Mouse (Mus musculus): Measurements from ENCODE around the gene Gm13199. TPM values are rescaled to one million over a fixed set of nuclear protein-coding genes. Genes with fewer than 3 reads are reported as not detected.

Gene Gm13199
- 2.2 and 2.5 TPM in 2 replicates for polyA plus RNA-seq (2014; fragmentation: Nextera tagmentation; extraction: Ambion mirVana)

GRCm38 (mm10) chr2:5862834-5863233, at the start of gene Gm13199:
Gene Gm13199, minus strand, starts transcription at chr2:5862934.
- Histone ChIP-seq H3K9me3 (ENCODE audit: control insufficient read depth, low read length) (no peaks in the 10 kb centered on the region), H3K27ac (ENCODE audit: low read depth, low read length) (no peak within 1 kb of the TSS), H3K9ac (ENCODE audit: low read length) (no peak within 1 kb of the TSS), H3K36me3 (ENCODE audit: control insufficient read depth, insufficient read depth, low read length) (peaks cover 14% of the 10 kb centered on the region), H3K4me2 (no peak within 1 kb of the TSS), H3K4me1 (ENCODE audit: control insufficient read depth, insufficient read depth, low read length) (no peaks in the 10 kb centered on the region), H3K4me3 (ENCODE audit: low read depth, low read length) (no peak within 1 kb of the TSS), H3K27me3 (ENCODE audit: control insufficient read depth, insufficient read depth, low read length) (no peaks in the 10 kb centered on the region)
- 94% methylated on average over 3 of the region's 3 CpGs for WGBS
- DNase-seq (ENCODE audit: low spot score, missing footprints) (no peak), ATAC-seq (ENCODE audit: low FRiP score) (no peak)

- H3K4me2 ChIP-seq = no peak overlapping the region
- WGBS = 75% methylated on average over 16 of the region's 16 CpGs
- no peaks in the 10 kb centered on the region for H3K4me1 ChIP-seq (ENCODE audit: control insufficient read depth, insufficient read depth, low read length)
- no peaks in the 10 kb centered on the region for H3K27me3 ChIP-seq (ENCODE audit: control insufficient read depth, insufficient read depth, low read length)
- ATAC-seq (ENCODE audit: low FRiP score) (no peak), DNase-seq (ENCODE audit: low spot score, missing footprints) (no peak)
- no peak overlapping the region for H3K27ac ChIP-seq (ENCODE audit: low read depth, low read length)
- no peak overlapping the region for H3K9ac ChIP-seq (ENCODE audit: low read length)
- no peak overlapping the region for H3K4me3 ChIP-seq (ENCODE audit: low read depth, low read length)
- H3K36me3 ChIP-seq (ENCODE audit: control insufficient read depth, insufficient read depth, low read length) = peaks cover 2% of the 10 kb centered on the region; the same call in 1 of the 2 replicates
- H3K9me3 ChIP-seq (ENCODE audit: control insufficient read depth, low read length) = no peaks in the 10 kb centered on the region
These were observed 48.7 kb upstream of the Gm13199 start for GRCm38 (mm10) chr2:5911282-5911965.

- H3K36me3 ChIP-seq (ENCODE audit: control insufficient read depth, insufficient read depth, low read length) = peaks cover 2% of the 10 kb centered on the region; the same call in 1 of the 2 replicates
- no peak overlapping the region for H3K4me2 ChIP-seq
- no peaks in the 10 kb centered on the region for H3K9me3 ChIP-seq (ENCODE audit: control insufficient read depth, low read length)
- H3K4me1 ChIP-seq (ENCODE audit: control insufficient read depth, insufficient read depth, low read length) = no peaks in the 10 kb centered on the region
- H3K4me3 ChIP-seq (ENCODE audit: low read depth, low read length) = no peak overlapping the region
- no peak for ATAC-seq (ENCODE audit: low FRiP score)
- no peak overlapping the region for H3K9ac ChIP-seq (ENCODE audit: low read length)
- DNase-seq (ENCODE audit: low spot score, missing footprints) = peak; percentile 89
- no peaks in the 10 kb centered on the region for H3K27me3 ChIP-seq (ENCODE audit: control insufficient read depth, insufficient read depth, low read length)
- H3K27ac ChIP-seq (ENCODE audit: low read depth, low read length) = no peak overlapping the region
- 53% methylated on average over 3 of the region's 3 CpGs for WGBS
These were observed 43.9 kb upstream of the Gm13199 start for GRCm38 (mm10) chr2:5906625-5907024.

GRCm38 (mm10) chr2:5906092-5906491, 43.4 kb upstream of the Gm13199 start:
- H3K4me3 ChIP-seq (ENCODE audit: low read depth, low read length) = no peak overlapping the region
- peaks cover 2% of the 10 kb centered on the region; the same call in 1 of the 2 replicates for H3K36me3 ChIP-seq (ENCODE audit: control insufficient read depth, insufficient read depth, low read length)
- no peaks in the 10 kb centered on the region for H3K27me3 ChIP-seq (ENCODE audit: control insufficient read depth, insufficient read depth, low read length)
- H3K9me3 ChIP-seq (ENCODE audit: control insufficient read depth, low read length) = no peaks in the 10 kb centered on the region
- H3K27ac ChIP-seq (ENCODE audit: low read depth, low read length) = no peak overlapping the region
- 81% methylated on average over 5 of the region's 5 CpGs for whole genome bisulfite sequencing
- H3K4me1 ChIP-seq (ENCODE audit: control insufficient read depth, insufficient read depth, low read length) = no peaks in the 10 kb centered on the region
- no peak overlapping the region for H3K9ac ChIP-seq (ENCODE audit: low read length)
- no peak overlapping the region for H3K4me2 ChIP-seq
- DNase-seq (ENCODE audit: low spot score, missing footprints) (no peak), ATAC-seq (ENCODE audit: low FRiP score) (no peak)

- Histone ChIP-seq H3K9me3 (ENCODE audit: control insufficient read depth, low read length) (no peaks in the 10 kb centered on the region), H3K4me3 (ENCODE audit: low read depth, low read length) (no peak overlapping the region), H3K4me1 (ENCODE audit: control insufficient read depth, insufficient read depth, low read length) (no peaks in the 10 kb centered on the region), H3K27ac (ENCODE audit: low read depth, low read length) (no peak overlapping the region), H3K36me3 (ENCODE audit: control insufficient read depth, insufficient read depth, low read length) (peaks cover 2% of the 10 kb centered on the region; the same call in 1 of the 2 replicates), H3K4me2 (no peak overlapping the region), H3K9ac (ENCODE audit: low read length) (no peak overlapping the region), H3K27me3 (ENCODE audit: control insufficient read depth, insufficient read depth, low read length) (no peaks in the 10 kb centered on the region)
- ATAC-seq (ENCODE audit: low FRiP score) = no peak
- no peak for DNase-seq (ENCODE audit: low spot score, missing footprints)
- 60% methylated on average over 5 of the region's 5 CpGs for WGBS
These were observed 37.4 kb upstream of the Gm13199 start for GRCm38 (mm10) chr2:5900145-5900544.

- H3K9me3 ChIP-seq (ENCODE audit: control insufficient read depth, low read length) = no peaks in the 10 kb centered on the region
- peaks cover 3% of the 10 kb centered on the region; the same call in 1 of the 2 replicates for H3K36me3 ChIP-seq (ENCODE audit: control insufficient read depth, insufficient read depth, low read length)
- ATAC-seq (ENCODE audit: low FRiP score) = peak; percentile 100
- peak; percentile 100 for DNase-seq (ENCODE audit: low spot score, missing footprints)
- no peaks in the 10 kb centered on the region for H3K27me3 ChIP-seq (ENCODE audit: control insufficient read depth, insufficient read depth, low read length)
- peaks cover 3% of the 10 kb centered on the region for H3K4me1 ChIP-seq (ENCODE audit: control insufficient read depth, insufficient read depth, low read length)
- under 1% methylated on average over 62 of the region's 62 CpGs for WGBS
- H3K4me3 ChIP-seq (ENCODE audit: low read depth, low read length) = peak within 1 kb of the TSS; percentile 81
- H3K4me2 ChIP-seq = peak within 1 kb of the TSS; percentile 67
- H3K27ac ChIP-seq (ENCODE audit: low read depth, low read length) = peak within 1 kb of the TSS; percentile 77
- peak within 1 kb of the TSS; percentile 93 for H3K9ac ChIP-seq (ENCODE audit: low read length)
These were observed 32.3 kb upstream of the Gm13199 start, which contains the start of gene Sec61a2 for GRCm38 (mm10) chr2:5894843-5895570. Gene Sec61a2, minus strand, starts transcription at chr2:5895432.

- DNase-seq (ENCODE audit: low spot score, missing footprints) (peak; percentile 90), ATAC-seq (ENCODE audit: low FRiP score) (no peak)
- H3K27me3 ChIP-seq (ENCODE audit: control insufficient read depth, insufficient read depth, low read length) = no peaks in the 10 kb centered on the region
- H3K9ac ChIP-seq (ENCODE audit: low read length) = peak overlapping the region; percentile 93
- H3K9me3 ChIP-seq (ENCODE audit: control insufficient read depth, low read length) = no peaks in the 10 kb centered on the region
- no peak overlapping the region for H3K27ac ChIP-seq (ENCODE audit: low read depth, low read length)
- WGBS = 52% methylated on average over 11 of the region's 11 CpGs
- H3K36me3 ChIP-seq (ENCODE audit: control insufficient read depth, insufficient read depth, low read length) = peaks cover 3% of the 10 kb centered on the region; the same call in 1 of the 2 replicates
- peak overlapping the region; percentile 67 for H3K4me2 ChIP-seq
- peak overlapping the region; percentile 81 for H3K4me3 ChIP-seq (ENCODE audit: low read depth, low read length)
- peaks cover 3% of the 10 kb centered on the region for H3K4me1 ChIP-seq (ENCODE audit: control insufficient read depth, insufficient read depth, low read length)
These were observed 31.6 kb upstream of the Gm13199 start for GRCm38 (mm10) chr2:5894296-5894695.

- no peak overlapping the region for H3K27ac ChIP-seq (ENCODE audit: low read depth, low read length)
- peak; percentile 31 for DNase-seq (ENCODE audit: low spot score, missing footprints)
- 69% methylated on average over 2 of the region's 2 CpGs for WGBS
- H3K36me3 ChIP-seq (ENCODE audit: control insufficient read depth, insufficient read depth, low read length) = peaks cover 18% of the 10 kb centered on the region
- H3K4me1 ChIP-seq (ENCODE audit: control insufficient read depth, insufficient read depth, low read length) = peaks cover 3% of the 10 kb centered on the region
- H3K4me2 ChIP-seq = no peak overlapping the region
- no peak overlapping the region for H3K9ac ChIP-seq (ENCODE audit: low read length)
- no peaks in the 10 kb centered on the region for H3K27me3 ChIP-seq (ENCODE audit: control insufficient read depth, insufficient read depth, low read length)
- H3K4me3 ChIP-seq (ENCODE audit: low read depth, low read length) = no peak overlapping the region
- ATAC-seq (ENCODE audit: low FRiP score) = no peak
- no peaks in the 10 kb centered on the region for H3K9me3 ChIP-seq (ENCODE audit: control insufficient read depth, low read length)
These were observed 26.7 kb upstream of the Gm13199 start for GRCm38 (mm10) chr2:5889412-5889811.

GRCm38 (mm10) chr2:5888865-5889264, 26.1 kb upstream of the Gm13199 start:
- ATAC-seq (ENCODE audit: low FRiP score) = no peak
- no peaks in the 10 kb centered on the region for H3K27me3 ChIP-seq (ENCODE audit: control insufficient read depth, insufficient read depth, low read length)
- H3K27ac ChIP-seq (ENCODE audit: low read depth, low read length) = no peak overlapping the region
- no peak overlapping the region for H3K9ac ChIP-seq (ENCODE audit: low read length)
- 93% methylated on average over 5 of the region's 5 CpGs for WGBS
- H3K4me1 ChIP-seq (ENCODE audit: control insufficient read depth, insufficient read depth, low read length) = no peaks in the 10 kb centered on the region
- no peak overlapping the region for H3K4me3 ChIP-seq (ENCODE audit: low read depth, low read length)
- peaks cover 18% of the 10 kb centered on the region for H3K36me3 ChIP-seq (ENCODE audit: control insufficient read depth, insufficient read depth, low read length)
- DNase-seq (ENCODE audit: low spot score, missing footprints) = no peak
- H3K9me3 ChIP-seq (ENCODE audit: control insufficient read depth, low read length) = no peaks in the 10 kb centered on the region
- no peak overlapping the region for H3K4me2 ChIP-seq
